Mouse (Mus musculus): ENCODE data around the gene Ceacam5.

DNA sequence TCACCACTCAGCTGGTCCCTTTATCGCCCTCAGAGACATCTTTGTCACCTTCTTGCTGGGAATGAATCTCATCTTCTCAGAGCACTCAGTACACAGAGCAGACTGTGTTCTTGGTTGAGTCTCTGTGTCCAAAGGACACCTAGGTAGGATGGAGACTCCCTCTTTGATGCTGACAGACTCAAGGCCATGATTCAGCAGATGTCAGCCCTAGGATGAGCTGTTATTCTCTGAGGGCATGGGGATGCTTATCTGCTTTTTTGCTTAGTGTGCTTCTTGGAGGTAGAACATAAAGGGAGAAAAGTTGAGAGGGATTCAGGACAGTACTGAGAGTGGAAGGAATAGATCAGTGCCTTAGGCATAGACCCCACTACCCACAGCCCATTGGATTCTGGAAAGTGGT, at the start of gene Ceacam5:
- TF ChIP-seq GATA1 (IDR thresholded peaks at IDR 0.05; ENCODE audit: borderline replicate concordance, low read length) (no peak), FLI1 (IDR thresholded peaks at IDR 0.05; ENCODE audit: low read length) (no peak)
